Mouse (Mus musculus) hindbrain, postnatal 0 days (tissue): ENCODE results near the gene Mcm10. TPM values are rescaled to one million over a fixed set of nuclear protein-coding genes. Genes with fewer than 3 reads are reported as not detected.

Experiments used
- ATAC-seq: fragments of 200-750 bp; cut with Nextera tagmentation; 2 replicates; pipeline ENCODE4 v1.8.0; 2017; ENCODE audit warnings: mild to moderate bottlenecking, moderate TSS enrichment, moderate library complexity
- DNase-seq: peaks from one replicate; pipeline ENCODE4 v3.0.0-alpha.2; 2015; ENCODE audit warnings: low spot score
- H3K27ac ChIP-seq: fragments of 300-500 bp; sonication (generic); 2 replicates; pipeline ENCODE4 v1.5.1; 2014; ENCODE audit warnings: mild to moderate bottlenecking
- H3K27me3 ChIP-seq: fragments of 300-500 bp; sonication (generic); 2 replicates; pipeline ENCODE4 v1.6.1; 2014; ENCODE audit warnings: low read length, mixed read lengths; ENCODE audit not compliant: insufficient read depth
- H3K36me3 ChIP-seq: fragments of 300-500 bp; sonication (generic); 2 replicates; pipeline ENCODE4 v1.6.1; 2014; ENCODE audit warnings: low read length, mixed read lengths; ENCODE audit not compliant: insufficient read depth
- H3K4me1 ChIP-seq: fragments of 300-500 bp; sonication (generic); 2 replicates; pipeline ENCODE4 v1.6.1; 2014; ENCODE audit warnings: antibody characterized with exemption, low read length, mixed read lengths; ENCODE audit not compliant: insufficient read depth
- H3K4me2 ChIP-seq: fragments of 300-500 bp; sonication (generic); 2 replicates; pipeline ENCODE4 v1.6.1; 2014; ENCODE audit warnings: low read depth, mild to moderate bottlenecking, low read length, moderate library complexity, mixed read lengths
- H3K4me3 ChIP-seq: fragments of 300-500 bp; sonication (generic); 2 replicates; pipeline ENCODE4 v1.5.1; 2014; ENCODE audit warnings: low read length
- H3K9ac ChIP-seq: fragments of 300-500 bp; sonication (generic); replicated peaks from 2 replicates; pipeline ENCODE4 v1.6.1; 2014; ENCODE audit warnings: mild to moderate bottlenecking, low read length, moderate library complexity, mixed read lengths
- H3K9me3 ChIP-seq: fragments of 300-500 bp; sonication (generic); 2 replicates; pipeline ENCODE4 v1.6.1; 2016; ENCODE audit warnings: low read length, mixed read lengths
- CTCF ChIP-seq: IDR thresholded peaks from 2 replicates; pipeline ENCODE4 v1.5.1; 2016; ENCODE audit warnings: antibody characterized with exemption, control low read depth, low read depth
- WGBS: fragments of 180-500 bp; shearing (Covaris S2); extraction: QIAGEN DNeasy Blood & Tissue Kit; methylation state at CpG from one replicate; pipeline ENCODE4 v1.1.7; 2014; 5-methylcytosine and 5-hydroxymethylcytosine counted together
- polyA plus RNA-seq: library from polyadenylated mRNA; unstranded; fragments of >200 nt; fragmentation: Nextera tagmentation; extraction: Ambion mirVana; gene quantifications from 2 replicates; pipeline ENCODE4 v1.2.1, GENCODE M21; 2015
- total RNA-seq: library from RNA; depleted of rRNA; stranded (reverse); fragments of >200 nt; gene quantifications from 2 replicates; pipeline ENCODE4 v1.2.3, GENCODE M21; 2014

The Mcm10 gene
- total and polyA plus RNA-seq, 2 experiments from 2014 or later: 3.9 to 7.7 TPM

DNA sequence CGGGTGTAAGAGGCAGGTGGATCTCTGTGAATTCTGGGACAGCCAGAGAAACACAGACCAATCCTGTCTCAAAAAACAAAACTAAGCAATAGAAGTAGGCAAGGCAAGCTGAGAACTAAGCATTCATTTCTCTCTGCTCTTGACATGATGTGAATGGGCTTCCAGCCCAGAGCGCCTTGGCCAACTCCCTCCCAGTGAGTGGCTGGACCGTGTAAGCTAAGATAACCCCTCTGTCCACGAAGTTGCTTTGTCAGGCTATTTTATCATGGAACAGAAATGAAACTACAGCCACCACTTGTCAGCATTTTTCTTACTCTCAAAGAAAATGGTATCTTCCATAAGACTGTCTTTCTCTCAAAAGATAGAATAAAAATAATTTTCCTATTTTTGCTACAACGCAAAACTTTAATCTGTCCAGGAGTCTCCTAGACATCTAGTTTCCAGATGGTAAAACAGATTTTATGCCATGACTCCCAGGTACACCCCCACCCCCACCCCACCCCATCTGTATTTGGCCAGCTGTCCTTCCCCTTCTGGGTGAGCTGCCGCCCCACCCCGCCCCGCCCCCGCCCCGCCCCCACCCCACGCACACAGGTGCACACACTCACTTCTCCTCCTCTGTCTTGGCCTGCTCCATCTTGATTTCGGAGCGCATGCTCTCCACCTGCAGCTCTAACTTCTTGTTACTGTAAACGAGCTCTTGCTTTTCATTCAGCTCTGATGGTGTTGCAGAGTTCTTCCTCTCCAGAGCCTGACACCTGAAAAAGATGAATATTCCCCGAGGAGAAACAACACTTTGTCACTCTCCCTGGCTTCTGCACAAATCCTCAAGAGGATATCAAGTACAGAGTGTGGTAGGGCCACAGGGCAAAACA, 21.2 kb upstream of the Mcm10 start:
- Histone ChIP-seq H3K4me2 (no peak overlapping the region), H3K36me3 (peaks cover 13% of the 10 kb centered on the region; the same call in 1 of the 2 replicates), H3K4me3 (no peak overlapping the region), H3K4me1 (no peaks in the 10 kb centered on the region), H3K27ac (no peak overlapping the region), H3K9me3 (no peaks in the 10 kb centered on the region), H3K27me3 (no peaks in the 10 kb centered on the region), H3K9ac (no peak overlapping the region)
- 56% methylated on average over 10 of the region's 15 CpGs for WGBS
- ATAC-seq: no peak
- no peak for DNase-seq
- TF ChIP-seq CTCF: no peak

DNA sequence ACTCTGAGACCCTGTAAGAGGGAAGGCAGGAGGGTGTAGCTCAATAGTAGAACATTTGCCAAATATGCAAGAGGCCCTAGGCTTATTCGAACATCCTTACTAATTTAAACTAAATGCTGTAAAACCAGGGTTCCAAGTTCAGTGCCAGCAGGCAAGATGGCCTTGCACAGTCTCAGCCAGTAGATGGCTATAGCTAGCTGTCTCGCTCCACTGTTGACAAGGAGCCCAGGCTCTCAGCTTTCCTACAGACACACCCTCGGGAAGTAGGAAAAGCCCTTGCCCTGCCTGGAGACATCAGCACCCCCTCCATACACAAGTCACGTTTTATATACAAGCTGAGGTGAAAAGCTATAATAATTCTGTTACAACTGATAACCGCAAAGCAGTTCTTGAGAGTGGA, 20.1 kb upstream of the Mcm10 start:
- DNase-seq (no peak), ATAC-seq (no peak)
- Histone ChIP-seq H3K27me3 (no peaks in the 10 kb centered on the region), H3K9me3 (no peaks in the 10 kb centered on the region), H3K36me3 (peaks cover 21% of the 10 kb centered on the region; the same call in 1 of the 2 replicates), H3K27ac (no peak overlapping the region), H3K9ac (no peak overlapping the region), H3K4me2 (no peak overlapping the region), H3K4me3 (no peak overlapping the region), H3K4me1 (no peaks in the 10 kb centered on the region)
- no peak for TF ChIP-seq CTCF
- 73% methylated on average over 5 of the region's 5 CpGs for WGBS

DNA sequence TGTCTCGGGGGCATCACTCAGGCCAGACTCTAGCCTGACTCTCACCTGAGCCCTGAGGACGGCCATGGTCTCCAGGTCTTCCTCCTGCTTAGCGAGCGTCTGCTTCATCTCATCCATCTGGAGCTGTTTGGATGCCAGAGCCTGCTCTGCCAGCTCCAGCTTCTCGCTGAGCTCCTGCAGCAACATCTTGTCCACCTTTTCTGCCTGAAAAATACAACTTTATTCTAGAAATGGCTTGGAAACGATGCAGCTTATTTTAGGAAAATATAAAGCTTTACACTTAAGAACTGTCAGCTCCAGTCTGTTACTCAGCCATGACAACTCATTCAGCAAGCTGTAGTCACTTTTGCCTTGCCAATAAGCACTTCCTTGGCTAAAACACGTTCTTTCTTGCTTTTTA, 18.6 kb upstream of the Mcm10 start:
- no peak overlapping the region for H3K4me3 ChIP-seq
- no peaks in the 10 kb centered on the region for H3K9me3 ChIP-seq
- ATAC-seq (no peak), DNase-seq (no peak)
- no peak overlapping the region for H3K4me2 ChIP-seq
- WGBS: 70% methylated on average over 7 of the region's 7 CpGs
- H3K36me3 ChIP-seq: peaks cover 19% of the 10 kb centered on the region; the same call in 1 of the 2 replicates
- no peaks in the 10 kb centered on the region for H3K27me3 ChIP-seq
- H3K27ac ChIP-seq: no peak overlapping the region
- no peak overlapping the region for H3K9ac ChIP-seq
- no peak for TF ChIP-seq CTCF
- H3K4me1 ChIP-seq: no peaks in the 10 kb centered on the region

DNA sequence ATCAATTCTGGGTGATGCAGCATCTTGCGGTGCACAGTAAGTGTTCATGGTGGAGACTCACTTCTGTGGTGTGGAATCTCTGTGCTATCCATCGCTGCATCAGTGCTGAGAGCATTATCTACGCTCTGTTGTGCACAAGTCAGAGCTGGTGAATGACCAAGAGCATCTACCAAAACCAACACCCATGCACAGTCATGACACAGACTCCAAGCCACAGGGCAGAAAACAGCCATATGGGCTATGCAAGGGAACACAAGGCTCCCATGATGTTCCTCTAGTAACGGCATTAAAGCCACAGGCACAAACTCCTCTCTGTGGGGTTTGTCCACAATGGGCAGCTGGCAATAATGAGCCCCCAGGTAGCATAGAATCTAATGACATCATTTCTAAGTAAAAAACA, 17.2 kb upstream of the Mcm10 start:
- H3K9ac ChIP-seq: no peak overlapping the region
- TF ChIP-seq CTCF: no peak
- 73% methylated on average over 4 of the region's 4 CpGs for whole genome bisulfite sequencing

DNA sequence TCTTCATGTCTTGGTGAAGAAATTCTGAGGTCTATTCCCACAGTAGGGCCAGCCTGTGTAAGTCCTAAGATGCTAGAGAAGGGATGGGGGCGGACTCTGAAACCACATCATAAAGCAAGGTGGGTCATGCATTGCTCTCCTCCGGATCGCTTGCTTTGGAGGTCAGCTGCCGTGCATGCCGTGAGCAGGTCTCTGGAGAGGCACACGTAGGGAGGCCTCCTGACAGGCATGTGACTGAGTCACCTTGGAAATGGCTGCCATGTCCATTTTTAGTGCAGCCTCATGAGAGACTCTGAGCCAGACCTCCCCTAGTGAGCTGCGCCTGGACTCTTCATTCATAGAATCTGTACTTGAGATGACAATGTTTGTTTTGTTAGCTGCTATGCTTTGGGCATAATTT, 15.5 kb upstream of the Mcm10 start:
- WGBS: 83% methylated on average over 7 of the region's 7 CpGs
- Histone ChIP-seq H3K27me3 (no peaks in the 10 kb centered on the region), H3K27ac (no peak overlapping the region), H3K4me1 (no peaks in the 10 kb centered on the region), H3K36me3 (peaks cover 13% of the 10 kb centered on the region; the same call in 1 of the 2 replicates), H3K9ac (no peak overlapping the region), H3K4me2 (no peak overlapping the region), H3K9me3 (no peaks in the 10 kb centered on the region), H3K4me3 (no peak overlapping the region)
- ATAC-seq: no peak
- no peak for TF ChIP-seq CTCF
- no peak for DNase-seq

More for the DNA sequence above, 17.2 kb upstream of the Mcm10 start:
- H3K4me1 ChIP-seq: no peaks in the 10 kb centered on the region
- H3K27me3 ChIP-seq: no peaks in the 10 kb centered on the region
- ATAC-seq: peak; percentile 44
- DNase-seq: peak; percentile 33
- peaks cover 13% of the 10 kb centered on the region; the same call in 1 of the 2 replicates for H3K36me3 ChIP-seq
- no peak overlapping the region for H3K27ac ChIP-seq
- H3K4me2 ChIP-seq: no peak overlapping the region
- H3K9me3 ChIP-seq: no peaks in the 10 kb centered on the region
- H3K4me3 ChIP-seq: no peak overlapping the region

DNA sequence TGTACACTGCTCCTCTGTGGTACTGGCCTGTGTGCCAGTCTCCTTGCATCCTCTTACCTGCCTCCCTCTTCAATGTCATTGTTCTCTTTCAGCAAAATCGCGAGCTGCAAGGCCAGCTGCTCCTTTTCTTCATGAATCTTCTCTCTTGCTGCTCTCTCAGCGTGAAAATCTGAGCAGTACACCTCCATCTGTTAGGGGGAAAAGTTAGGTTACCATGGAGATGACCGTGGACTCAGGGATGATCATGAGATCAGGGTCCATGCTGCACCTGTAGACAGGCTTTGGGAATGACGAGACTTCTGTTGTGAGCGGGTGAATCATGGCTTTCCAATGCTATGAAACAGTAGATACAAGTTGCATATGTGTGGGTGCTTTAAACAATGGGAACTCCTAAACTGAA, 14.5 kb upstream of the Mcm10 start:
- DNase-seq (peak; percentile 62), ATAC-seq (peak; percentile 67)
- H3K27ac ChIP-seq: peak overlapping the region; percentile 41; the same call in 1 of the 2 replicates
- TF ChIP-seq CTCF: no peak
- peaks cover 19% of the 10 kb centered on the region; the same call in 1 of the 2 replicates for H3K36me3 ChIP-seq
- no peaks in the 10 kb centered on the region for H3K9me3 ChIP-seq
- 49% methylated on average over 6 of the region's 6 CpGs for WGBS
- H3K4me2 ChIP-seq: no peak overlapping the region
- no peak overlapping the region for H3K9ac ChIP-seq
- no peaks in the 10 kb centered on the region for H3K27me3 ChIP-seq
- no peaks in the 10 kb centered on the region for H3K4me1 ChIP-seq
- no peak overlapping the region for H3K4me3 ChIP-seq

DNA sequence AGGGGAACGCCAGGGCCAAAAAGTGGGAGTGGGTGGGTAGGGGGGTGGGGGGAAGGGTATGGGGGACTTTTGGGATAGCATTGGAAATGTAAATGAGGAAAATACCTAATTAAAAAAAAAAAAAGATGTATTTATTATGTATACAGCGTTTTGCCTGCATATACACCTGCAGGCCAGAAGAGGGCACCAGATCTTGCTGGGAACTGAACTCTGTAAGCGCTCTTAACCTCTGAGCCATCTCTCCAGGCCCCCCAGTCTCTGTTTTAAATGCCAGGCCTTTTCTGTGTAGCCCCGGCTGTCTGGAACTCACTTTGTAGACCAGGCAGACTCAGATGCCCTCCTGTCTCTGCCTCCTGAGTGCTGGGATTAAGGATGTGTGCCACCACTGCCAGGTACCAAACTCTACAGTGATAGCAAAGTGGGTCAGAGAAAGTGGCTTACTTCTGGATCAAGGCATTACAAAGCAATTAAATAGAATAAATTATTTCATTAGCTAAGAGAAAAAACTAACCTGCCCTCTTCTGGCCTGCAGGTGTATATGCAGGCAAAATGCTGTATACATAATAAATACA, 12.7 kb upstream of the Mcm10 start:
- Histone ChIP-seq H3K4me1 (no peaks in the 10 kb centered on the region), H3K27me3 (no peaks in the 10 kb centered on the region), H3K9ac (no peak overlapping the region), H3K4me2 (no peak overlapping the region), H3K27ac (no peak overlapping the region), H3K9me3 (no peaks in the 10 kb centered on the region), H3K36me3 (peaks cover 16% of the 10 kb centered on the region), H3K4me3 (no peak overlapping the region)
- ATAC-seq (no peak), DNase-seq (no peak)
- WGBS: 46% methylated on average over 3 of the region's 4 CpGs
- peak; percentile 15; the same call in 1 of the 2 replicates for TF ChIP-seq CTCF
